Mouse (Mus musculus) cerebellum, adult 2 months (tissue): Measurements from ENCODE around the gene Olfr875. TPM values are rescaled to one million over a fixed set of nuclear protein-coding genes. Genes with fewer than 3 reads are reported as not detected.

Source experiments
- DNase-seq, 2 experiments: peaks; one replicate each; pipeline ENCODE4 v3.0.0; 2021
- H3K27ac ChIP-seq: fragments of 200-500 bp; 2 replicates; pipeline ENCODE4 v1.5.1; 2012; ENCODE audit warnings: low read length, control low read depth, inconsistent platforms; ENCODE audit not compliant: insufficient read depth
- H3K27me3 ChIP-seq: fragments of 200-500 bp; 2 replicates; pipeline ENCODE4 v1.6.1; 2012; ENCODE audit warnings: inconsistent platforms, mild to moderate bottlenecking, low read length, moderate library complexity; ENCODE audit not compliant: control insufficient read depth, insufficient read depth
- H3K4me1 ChIP-seq: fragments of 200-500 bp; 2 replicates; pipeline ENCODE4 v1.6.1; 2011; ENCODE audit warnings: low read length; ENCODE audit not compliant: control insufficient read depth, insufficient read depth
- H3K4me3 ChIP-seq: fragments of 200-500 bp; replicated peaks from 2 replicates; pipeline ENCODE3; 2011; ENCODE audit warnings: mild to moderate bottlenecking, low read depth, low read length, control low read depth; ENCODE audit not compliant: insufficient read depth
- CTCF ChIP-seq: fragments of 200-500 bp; IDR thresholded peaks from 2 replicates; pipeline ENCODE4 v1.5.1; 2011; ENCODE audit warnings: low read depth, mild to moderate bottlenecking, control low read depth, low read length, moderate library complexity, borderline replicate concordance; ENCODE audit not compliant: insufficient read depth
- POLR2A ChIP-seq: fragments of 200-500 bp; IDR thresholded peaks from 2 replicates; pipeline ENCODE4 v1.6.1; 2011; ENCODE audit warnings: low read length, control low read depth, borderline replicate concordance; ENCODE audit not compliant: insufficient read depth
- WGBS: fragments of 180-500 bp; shearing (Covaris S2); methylation state at CpG from one replicate; pipeline ENCODE4 v1.1.7; 2018; 5-methylcytosine and 5-hydroxymethylcytosine counted together
- polyA plus RNA-seq: library from polyadenylated mRNA; depleted of rRNA; stranded (reverse); fragments of >200 nt; gene quantifications from 2 replicates; pipeline ENCODE4 v1.2.3, GENCODE M21; 2012; rRNA removed

The Olfr875 gene
- polyA plus RNA-seq, 1 experiment = not detected

GRCm38 (mm10) chr9:37808976-37809375 lies 37.3 kb downstream of the Olfr875 start:
- Histone ChIP-seq H3K4me3 (no peak overlapping the region), H3K27me3 (no peaks in the 10 kb centered on the region), H3K27ac (no peak overlapping the region), H3K4me1 (no peaks in the 10 kb centered on the region)
- WGBS = 38% methylated on average over 2 of the region's 2 CpGs
- no peak for TF ChIP-seq POLR2A
- no peak for TF ChIP-seq CTCF
- no peak for DNase-seq

- 44% methylated on average over 3 of the region's 3 CpGs for WGBS
- no peak for DNase-seq
- Histone ChIP-seq H3K4me1 (no peaks in the 10 kb centered on the region), H3K4me3 (no peak overlapping the region), H3K27me3 (no peaks in the 10 kb centered on the region), H3K27ac (no peak overlapping the region)
- TF ChIP-seq POLR2A (no peak), CTCF (no peak)
Observed at GRCm38 (mm10) chr9:37814696-37815095, 43.0 kb downstream of the Olfr875 start.

Other genes starting within 250 kb of the Olfr875 start
- gene Esam, start 243.8 kb upstream of the Olfr875 start, polyA plus RNA-seq = 28.2 and 28.8 TPM in 2 replicates
- gene Vsig2, start 232.6 kb upstream of the Olfr875 start, polyA plus RNA-seq = 3.4 and 4.8 TPM in 2 replicates
- gene Nrgn, start 219.0 kb upstream of the Olfr875 start, polyA plus RNA-seq = 46.6 and 66.0 TPM in 2 replicates
- gene Siae, start 216.2 kb upstream of the Olfr875 start, polyA plus RNA-seq = 15.8 and 15.9 TPM in 2 replicates
- gene Spa17, start 158.1 kb upstream of the Olfr875 start, polyA plus RNA-seq = 4.8 and 6.6 TPM in 2 replicates
- gene Tbrg1, start 114.5 kb upstream of the Olfr875 start, polyA plus RNA-seq = 33.5 and 34.7 TPM in 2 replicates
- gene Panx3, start 102.6 kb upstream of the Olfr875 start, polyA plus RNA-seq = not detected in 2 replicates
- gene Olfr160, start 55.6 kb upstream of the Olfr875 start, polyA plus RNA-seq = not detected in 2 replicates
- gene Olfr874, start 26.8 kb upstream of the Olfr875 start, polyA plus RNA-seq = not detected in 2 replicates
- not detected in 2 replicates for gene Olfr876, start 31.2 kb downstream of the Olfr875 start, polyA plus RNA-seq
- not detected in 2 replicates for gene Olfr877, start 82.4 kb downstream of the Olfr875 start, polyA plus RNA-seq
- gene Olfr145, start 124.9 kb downstream of the Olfr875 start, polyA plus RNA-seq = not detected in 2 replicates
- not detected in 2 replicates for gene Olfr878, start 146.0 kb downstream of the Olfr875 start, polyA plus RNA-seq
- not detected in 2 replicates for gene Olfr881, start 220.0 kb downstream of the Olfr875 start, polyA plus RNA-seq